Mouse (Mus musculus): ENCODE data around the gene Rnf123. TPM values are rescaled to one million over a fixed set of nuclear protein-coding genes. Genes with fewer than 3 reads are reported as not detected.

The Rnf123 gene
- polyA plus RNA-seq, 1 experiment from 2014 or later: 50.1 TPM

GRCm38 (mm10) chr9:108082549-108082948 is 597 bp downstream of the Rnf123 start:
- Histone ChIP-seq H3K4me3 (ENCODE audit: low read depth, low read length) (peak overlapping the region; percentile 2; the same call in 1 of the 2 replicates), H3K36me3 (replicated peaks; ENCODE audit: insufficient read depth, low read length) (peaks cover 42% of the 10 kb centered on the region), H3K9ac (replicated peaks) (peak overlapping the region; percentile 23), H3K4me2 (ENCODE audit: low read depth, low read length) (peak overlapping the region; percentile 56), H3K4me1 (ENCODE audit: insufficient read depth) (peaks cover 62% of the 10 kb centered on the region), H3K27ac (ENCODE audit: low read depth) (peak overlapping the region; percentile 63), H3K27me3 (ENCODE audit: insufficient read depth, low read length) (no peaks in the 10 kb centered on the region), H3K9me3 (ENCODE audit: low read length) (no peaks in the 10 kb centered on the region)
- DNase-seq (peak; percentile 57), ATAC-seq (no peak)
- 8% methylated on average over 19 of the region's 19 CpGs for WGBS (ENCODE audit: insufficient replicate concordance)
- TF ChIP-seq CTCF (IDR thresholded peaks at IDR 0.05; ENCODE audit: low read depth): no peak
- no peak for TF ChIP-seq EP300 (IDR thresholded peaks at IDR 0.05; ENCODE audit: low read depth)

GRCm38 (mm10) chr9:108080168-108080567 is 3.0 kb downstream of the Rnf123 start, which contains the start of gene Mst1:
Gene Mst1, plus strand, starts transcription at chr9:108080436.
- peak; percentile 66; the same call in 1 of the 2 replicates for TF ChIP-seq EP300 (IDR thresholded peaks at IDR 0.05; ENCODE audit: low read depth)
- no peak for TF ChIP-seq CTCF (IDR thresholded peaks at IDR 0.05; ENCODE audit: low read depth)
- WGBS (ENCODE audit: insufficient replicate concordance): 28% methylated on average over 5 of the region's 5 CpGs
- peak within 1 kb of the TSS; percentile 99 for H3K27ac ChIP-seq (ENCODE audit: low read depth)

GRCm38 (mm10) chr9:108073141-108073930 is 9.8 kb downstream of the Rnf123 start:
- 78% methylated on average over 7 of the region's 7 CpGs for WGBS (ENCODE audit: insufficient replicate concordance)
- ATAC-seq (no peak), DNase-seq (no peak)
- Histone ChIP-seq H3K27ac (ENCODE audit: low read depth) (no peak overlapping the region), H3K27me3 (ENCODE audit: insufficient read depth, low read length) (no peaks in the 10 kb centered on the region), H3K4me2 (ENCODE audit: low read depth, low read length) (no peak overlapping the region), H3K36me3 (replicated peaks; ENCODE audit: insufficient read depth, low read length) (peaks cover 72% of the 10 kb centered on the region), H3K9ac (replicated peaks) (no peak overlapping the region), H3K9me3 (ENCODE audit: low read length) (no peaks in the 10 kb centered on the region), H3K4me1 (ENCODE audit: insufficient read depth) (peaks cover 14% of the 10 kb centered on the region), H3K4me3 (ENCODE audit: low read depth, low read length) (no peak overlapping the region)
- no peak for TF ChIP-seq CTCF (IDR thresholded peaks at IDR 0.05; ENCODE audit: low read depth)
- TF ChIP-seq EP300 (IDR thresholded peaks at IDR 0.05; ENCODE audit: low read depth): no peak

More at GRCm38 (mm10) chr9:108080168-108080567, 3.0 kb downstream of the Rnf123 start, which contains the start of gene Mst1:
- ATAC-seq (peak; percentile 85), DNase-seq (peak; percentile 82)
- no peaks in the 10 kb centered on the region for H3K27me3 ChIP-seq (ENCODE audit: insufficient read depth, low read length)
- no peaks in the 10 kb centered on the region for H3K9me3 ChIP-seq (ENCODE audit: low read length)
- peak within 1 kb of the TSS; percentile 93 for H3K4me3 ChIP-seq (ENCODE audit: low read depth, low read length)
- H3K4me2 ChIP-seq (ENCODE audit: low read depth, low read length): peak within 1 kb of the TSS; percentile 94
- peaks cover 35% of the 10 kb centered on the region for H3K36me3 ChIP-seq (replicated peaks; ENCODE audit: insufficient read depth, low read length)
- peak within 1 kb of the TSS; percentile 100 for H3K9ac ChIP-seq (replicated peaks)
- peaks cover 61% of the 10 kb centered on the region for H3K4me1 ChIP-seq (ENCODE audit: insufficient read depth)

GRCm38 (mm10) chr9:108072481-108072924 is 10.6 kb downstream of the Rnf123 start:
- 88% methylated on average over 9 of the region's 9 CpGs for WGBS (ENCODE audit: insufficient replicate concordance)
- DNase-seq (no peak), ATAC-seq (no peak)
- H3K4me2 ChIP-seq (ENCODE audit: low read depth, low read length): no peak overlapping the region
- H3K4me3 ChIP-seq (ENCODE audit: low read depth, low read length): no peak overlapping the region
- TF ChIP-seq EP300 (IDR thresholded peaks at IDR 0.05; ENCODE audit: low read depth) (no peak), CTCF (IDR thresholded peaks at IDR 0.05; ENCODE audit: low read depth) (no peak)
- no peak overlapping the region for H3K9ac ChIP-seq (replicated peaks)
- peaks cover 78% of the 10 kb centered on the region for H3K36me3 ChIP-seq (replicated peaks; ENCODE audit: insufficient read depth, low read length)
- no peaks in the 10 kb centered on the region for H3K9me3 ChIP-seq (ENCODE audit: low read length)
- peaks cover 6% of the 10 kb centered on the region for H3K4me1 ChIP-seq (ENCODE audit: insufficient read depth)
- H3K27me3 ChIP-seq (ENCODE audit: insufficient read depth, low read length): no peaks in the 10 kb centered on the region
- H3K27ac ChIP-seq (ENCODE audit: low read depth): no peak overlapping the region

- Histone ChIP-seq H3K4me3 (ENCODE audit: low read depth, low read length) (no peak overlapping the region), H3K27me3 (ENCODE audit: insufficient read depth, low read length) (no peaks in the 10 kb centered on the region), H3K4me2 (ENCODE audit: low read depth, low read length) (no peak overlapping the region), H3K4me1 (ENCODE audit: insufficient read depth) (peaks cover 3% of the 10 kb centered on the region; the same call in 1 of the 2 replicates), H3K36me3 (replicated peaks; ENCODE audit: insufficient read depth, low read length) (peaks cover 78% of the 10 kb centered on the region), H3K9me3 (ENCODE audit: low read length) (no peaks in the 10 kb centered on the region), H3K27ac (ENCODE audit: low read depth) (no peak overlapping the region), H3K9ac (replicated peaks) (no peak overlapping the region)
- TF ChIP-seq EP300 (IDR thresholded peaks at IDR 0.05; ENCODE audit: low read depth): no peak
- no peak for DNase-seq
- ATAC-seq: no peak
- 72% methylated on average over 4 of the region's 4 CpGs for WGBS (ENCODE audit: insufficient replicate concordance)
These were observed 11.3 kb downstream of the Rnf123 start for GRCm38 (mm10) chr9:108071801-108072200.

GRCm38 (mm10) chr9:108069529-108069928 is 13.6 kb downstream of the Rnf123 start:
- peaks cover 88% of the 10 kb centered on the region for H3K36me3 ChIP-seq (replicated peaks; ENCODE audit: insufficient read depth, low read length)
- WGBS (ENCODE audit: insufficient replicate concordance): 88% methylated on average over 7 of the region's 7 CpGs

More at GRCm38 (mm10) chr9:108069529-108069928, 13.6 kb downstream of the Rnf123 start:
- ATAC-seq: no peak
- no peaks in the 10 kb centered on the region for H3K9me3 ChIP-seq (ENCODE audit: low read length)
- H3K27ac ChIP-seq (ENCODE audit: low read depth): no peak overlapping the region
- no peak overlapping the region for H3K4me2 ChIP-seq (ENCODE audit: low read depth, low read length)
- H3K4me1 ChIP-seq (ENCODE audit: insufficient read depth): no peaks in the 10 kb centered on the region; the same call in 1 of the 2 replicates
- no peaks in the 10 kb centered on the region for H3K27me3 ChIP-seq (ENCODE audit: insufficient read depth, low read length)
- TF ChIP-seq CTCF (IDR thresholded peaks at IDR 0.05; ENCODE audit: low read depth) (no peak), EP300 (IDR thresholded peaks at IDR 0.05; ENCODE audit: low read depth) (no peak)
- H3K9ac ChIP-seq (replicated peaks): no peak overlapping the region
- H3K4me3 ChIP-seq (ENCODE audit: low read depth, low read length): no peak overlapping the region
- no peak for DNase-seq

All from liver, postnatal 0 days (tissue).